Mouse (Mus musculus) lung, postnatal 4 days (tissue): Measurements from ENCODE around the gene Vmn1r224.

Experiments
- DNase-seq, 2 experiments: peaks; one replicate each; pipeline ENCODE4 v3.0.0; 2021

The Vmn1r224 gene

GRCm38 (mm10) chr17:20413846-20414245, at the start of gene Vmn1r224:
Gene Vmn1r224, plus strand, starts transcription at chr17:20414146.
- no peak for DNase-seq

- no peak for DNase-seq
Measured at GRCm38 (mm10) chr17:20399105-20399504, 14.8 kb upstream of the Vmn1r224 start.

GRCm38 (mm10) chr17:20439263-20439662, 25.3 kb downstream of the Vmn1r224 start:
- no peak for DNase-seq

- DNase-seq = no peak
Measured at GRCm38 (mm10) chr17:20473311-20473710, 59.4 kb downstream of the Vmn1r224 start.
